19 mouse cellular contexts compared by ENCODE assay signal in genomic region chr10:17287141-17287540, GRCm38 (mm10).
DNase-seq lines count a peak whose midpoint lies in the region; ATAC-seq and TF ChIP-seq lines count a peak whose summit lies in the region.
"Had no signal": no experiment of that assay in that cellular context is flagged by ENCODE, and none has a peak within 500 bp of the region (broad histone marks: within the 10 kb centered on the region; RNA-seq: fewer than 3 reads in every experiment).

No protein-coding gene starts in this region.

- no peaks in the 10 kb centered on the region for H3K27me3 ChIP-seq in CH12.LX (replicated peaks)
- H3K27me3 ChIP-seq in forebrain, embryonic 16.5 days (replicated peaks; ENCODE audit: control insufficient read depth, insufficient read depth, low read length), result no peaks in the 10 kb centered on the region
- H3K27me3 ChIP-seq: Patski had no signal

- peak; percentile 46 for TF ChIP-seq RAD21 in CH12.LX (IDR thresholded peaks at IDR 0.05; ENCODE audit: low read depth, low read length)

- intact Hi-C loops in heart, postnatal 25 days (cut with DNase I), result no loop called here

- dilution Hi-C loops in CH12.LX (cut with MboI; ENCODE audit: extremely low pct_ligation_motif_present, extremely low pct_unique_long_range_greater_than_20kb, low sequenced_read_pairs), result no loop called here

- in situ Hi-C loops in CH12.LX (cut with MboI; ENCODE audit: low pct_ligation_motif_present, low pct_unique_long_range_greater_than_20kb, low sequenced_read_pairs), result no loop called here

- H3K79me2 ChIP-seq in CH12.LX (replicated peaks; ENCODE audit: control insufficient read depth, extremely low read depth, insufficient read depth, poor library complexity, severe bottlenecking), result no peaks in the 10 kb centered on the region

- no peak for ATAC-seq in forebrain, embryonic 16.5 days
- ATAC-seq: activated CD4-positive, CD25-positive, alpha-beta regulatory T cell, adult 4 months; CD4-positive, CD25-positive, alpha-beta regulatory T cell, adult 4 months; Patski had no signal

- H3K4me3 ChIP-seq in CH12.LX (replicated peaks in 1 of 3; ENCODE audit: low read depth in 2 of 3, low read length in 2 of 3, poor library complexity in 1 of 3), result no peak overlapping the region
- no peak overlapping the region for H3K4me3 ChIP-seq in forebrain, embryonic 16.5 days (replicated peaks; ENCODE audit: low read length)

- no peaks in the 10 kb centered on the region for H3K4me1 ChIP-seq in CH12.LX (ENCODE audit: control insufficient read depth in 1 of 2, insufficient read depth in 2 of 2)
- H3K4me1 ChIP-seq in forebrain, embryonic 16.5 days (replicated peaks; ENCODE audit: control insufficient read depth, insufficient read depth, low read length), result 0 out of 2 replicates have a peak, but pooled peaks cover 3% of the 10 kb centered on the region

- no peak overlapping the region for H3K4me2 ChIP-seq in CH12.LX (ENCODE audit: insufficient read depth, low read depth, poor library complexity, severe bottlenecking)
- H3K4me2 ChIP-seq in forebrain, embryonic 16.5 days (ENCODE audit: low read length), result no peak overlapping the region

- H3K9me3 ChIP-seq in CH12.LX (replicated peaks; ENCODE audit: low read length), result no peaks in the 10 kb centered on the region
- no peaks in the 10 kb centered on the region for H3K9me3 ChIP-seq in forebrain, embryonic 16.5 days (ENCODE audit: control insufficient read depth, low read length)
- H3K9me3 ChIP-seq: G1E had no signal

- DNase-seq in heart, adult 11 months, result peak; percentile 57
- DNase-seq in heart, postnatal 25 days (ENCODE audit: low spot score), result no peak
- no peak for DNase-seq in CH12.LX (ENCODE audit: extremely low read depth)
- DNase-seq: adrenal gland, adult 2 months; adrenal gland, adult 8-10 months; adrenal gland, postnatal 10 days; adrenal gland, postnatal 14 days; adrenal gland, postnatal 25 days; adrenal gland, postnatal 36 days; B cell, adult 2 months; cerebellum, adult 11 months; cerebellum, adult 11-12 months; cerebellum, adult 18-20 months; cerebellum, adult 2 months had no signal

- 82% methylated on average over 2 of the region's 2 CpGs for WGBS in forebrain, embryonic 16.5 days

- TF ChIP-seq CTCF in CH12.LX (conservative IDR thresholded peaks at IDR 0.05 in 1 of 2, IDR thresholded peaks at IDR 0.05 in 1 of 2; ENCODE audit: low read depth in 2 of 2, low read length in 2 of 2), result peak in 1 of 2 experiments; percentile 26; a peak in 1 of 4 replicates

- TF ChIP-seq EP300 in CH12.LX (IDR thresholded peaks at IDR 0.05; ENCODE audit: low read length), result no peak

- TF ChIP-seq POLR2A in CH12.LX (IDR thresholded peaks at IDR 0.05; ENCODE audit: low read depth, low read length), result no peak

- no peak overlapping the region for H3K27ac ChIP-seq in CH12.LX (ENCODE audit: insufficient read depth, low read depth)
- H3K27ac ChIP-seq in forebrain, embryonic 16.5 days (ENCODE audit: low read length), result no peak overlapping the region

- no peaks in the 10 kb centered on the region for H3K36me3 ChIP-seq in CH12.LX (replicated peaks in 1 of 2; ENCODE audit: control insufficient read depth in 1 of 2, insufficient read depth in 1 of 2, low read length in 1 of 2)
- no peaks in the 10 kb centered on the region for H3K36me3 ChIP-seq in forebrain, embryonic 16.5 days (ENCODE audit: control insufficient read depth, insufficient read depth)
- H3K36me3 ChIP-seq: G1E had no signal

- H3K9ac ChIP-seq in CH12.LX (ENCODE audit: insufficient read depth, low read depth), result no peak overlapping the region
- H3K9ac ChIP-seq in forebrain, embryonic 16.5 days (replicated peaks; ENCODE audit: low read depth, low read length), result no peak overlapping the region

TF ChIP-seq in CH12.LX, 34 proteins besides CTCF, POLR2A, EP300 and RAD21:
- TF ChIP-seq MAFK (IDR thresholded peaks at IDR 0.05; ENCODE audit: insufficient replicate concordance, low read length) (no peak), SMC3 (IDR thresholded peaks at IDR 0.05; ENCODE audit: low read depth, low read length) (peak; percentile 54)
TF ChIP-seq in CH12.LX: peak in this region for 1.
